Mouse (Mus musculus) left cerebral cortex, adult 9 months (tissue): ENCODE measurements around the gene Tspyl3.
"Not testable (repeated sequence)": the region's sequence is repeated elsewhere in the genome, so short reads cannot be mapped to it uniquely, and the experiment has no call there.

Source experiments
- DNase-seq, 2 experiments: peaks; one replicate each; pipeline ENCODE4 v3.0.0; 2022; ENCODE audit warnings: low spot score in 2 of 2

The Tspyl3 gene

DNA sequence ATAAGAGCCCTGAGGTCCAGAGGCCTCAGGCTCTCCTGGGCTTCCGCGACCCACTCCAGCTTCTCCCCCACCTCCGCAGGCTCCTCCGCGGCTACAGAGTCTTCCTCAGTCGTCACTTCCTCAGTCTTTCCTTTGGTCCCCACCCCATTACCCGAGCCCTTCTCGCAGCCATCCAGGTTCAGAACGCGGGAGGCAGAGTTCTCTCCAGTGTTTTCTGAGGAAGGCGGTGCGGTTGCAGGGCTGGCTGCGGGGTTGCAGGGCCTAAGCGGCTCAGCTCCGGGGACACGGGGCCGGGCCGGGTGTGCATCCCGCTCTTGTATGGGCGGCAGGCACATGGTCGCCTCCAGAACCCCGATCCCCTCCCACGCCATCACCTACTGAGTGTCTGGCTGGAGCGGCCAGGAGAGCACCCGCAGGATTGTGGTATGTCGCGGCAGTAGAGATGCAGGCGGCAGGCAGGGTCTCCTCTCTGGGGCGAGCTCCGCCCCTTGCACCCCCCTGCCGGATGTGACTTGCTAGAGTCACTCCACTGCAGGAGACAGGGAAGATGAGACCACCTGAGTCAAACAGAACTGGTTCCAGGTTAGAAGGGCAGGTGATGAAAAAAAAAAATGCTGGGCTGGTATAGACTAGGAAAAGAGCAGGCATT lies at the start of gene Tspyl3:
TSS of gene Tspyl3 (minus strand) at position 496 of the 649 bp plus-strand sequence.
- DNase-seq = peak; percentile 36 to 58

DNA sequence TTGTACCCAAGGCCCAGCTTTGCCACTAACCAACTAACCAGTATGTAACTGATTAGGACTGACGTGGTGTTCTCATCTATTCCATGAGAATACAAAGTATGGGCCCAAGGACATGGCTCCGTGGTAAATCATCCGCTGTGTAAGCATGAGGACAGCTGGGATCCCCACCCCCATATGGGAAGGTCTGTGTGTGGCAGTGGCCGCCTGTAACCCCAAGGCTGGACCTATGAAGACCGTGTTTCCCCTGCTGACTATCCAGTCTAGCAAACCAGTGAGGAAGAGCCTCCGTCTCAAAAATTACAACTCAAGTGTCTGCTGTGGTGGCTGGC lies 49.6 kb upstream of the Tspyl3 start:
- DNase-seq = no peak

DNA sequence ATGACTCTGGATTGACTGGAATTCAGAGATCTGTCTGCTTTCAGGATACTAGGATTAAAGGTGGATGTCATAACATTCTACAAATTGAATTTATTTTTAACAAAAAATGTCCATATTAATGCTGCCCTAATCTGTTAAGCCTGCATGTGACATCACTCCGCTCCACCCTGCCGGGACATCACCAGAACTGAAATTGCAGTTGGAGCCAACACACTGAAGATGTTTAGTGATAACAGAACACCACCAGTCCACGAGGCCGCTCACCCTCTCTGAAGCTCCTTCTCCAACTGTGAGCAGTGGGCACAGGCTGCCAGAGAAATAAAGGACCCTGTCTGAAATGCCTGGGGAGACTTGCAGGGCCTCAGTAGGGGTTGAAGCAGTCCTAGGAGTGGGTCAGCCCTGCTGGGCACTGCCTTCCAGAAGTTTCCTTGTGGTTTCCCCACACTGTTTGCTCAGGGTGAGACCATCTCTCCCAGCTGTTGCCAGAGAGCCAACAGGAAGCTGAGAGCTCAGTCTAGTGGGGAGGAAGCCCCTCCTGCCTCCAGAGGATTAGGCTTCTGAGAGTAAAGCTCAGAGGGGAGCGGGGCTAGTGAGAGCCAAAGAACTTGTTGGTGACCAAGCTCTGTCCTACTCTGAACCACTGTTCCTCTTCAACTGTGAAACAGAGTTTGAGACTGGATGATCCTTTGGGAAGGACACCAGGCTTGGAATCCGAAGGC lies 49.1 kb upstream of the Tspyl3 start:
- DNase-seq = not testable (repeated sequence)

DNA sequence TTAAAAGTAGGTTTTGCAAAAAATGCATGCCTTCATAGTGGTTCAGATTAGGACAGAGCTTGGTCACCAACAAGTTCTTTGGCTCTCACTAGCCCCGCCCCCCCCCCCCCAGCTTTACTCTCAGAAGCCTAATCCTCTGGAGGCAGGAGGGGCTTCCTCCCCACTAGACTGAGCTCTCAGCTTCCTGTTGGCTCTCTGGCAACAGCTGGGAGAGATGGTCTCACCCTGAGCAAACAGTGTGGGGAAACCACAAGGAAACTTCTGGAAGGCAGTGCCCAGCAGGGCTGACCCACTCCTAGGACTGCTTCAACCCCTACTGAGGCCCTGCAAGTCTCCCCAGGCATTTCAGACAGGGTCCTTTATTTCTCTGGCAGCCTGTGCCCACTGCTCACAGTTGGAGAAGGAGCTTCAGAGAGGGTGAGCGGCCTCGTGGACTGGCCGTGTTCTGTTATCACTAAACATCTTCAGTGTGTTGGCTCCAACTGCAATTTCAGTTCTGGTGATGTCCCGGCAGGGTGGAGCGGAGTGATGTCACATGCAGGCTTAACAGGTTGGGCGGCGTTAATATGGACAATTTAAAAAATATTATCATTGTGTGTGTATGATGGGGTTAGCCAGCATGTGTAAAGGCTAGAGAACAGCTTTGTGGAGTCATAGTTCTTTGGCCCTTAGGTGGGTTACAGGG lies 45.1 kb upstream of the Tspyl3 start:
- DNase-seq = not testable (repeated sequence)

DNA sequence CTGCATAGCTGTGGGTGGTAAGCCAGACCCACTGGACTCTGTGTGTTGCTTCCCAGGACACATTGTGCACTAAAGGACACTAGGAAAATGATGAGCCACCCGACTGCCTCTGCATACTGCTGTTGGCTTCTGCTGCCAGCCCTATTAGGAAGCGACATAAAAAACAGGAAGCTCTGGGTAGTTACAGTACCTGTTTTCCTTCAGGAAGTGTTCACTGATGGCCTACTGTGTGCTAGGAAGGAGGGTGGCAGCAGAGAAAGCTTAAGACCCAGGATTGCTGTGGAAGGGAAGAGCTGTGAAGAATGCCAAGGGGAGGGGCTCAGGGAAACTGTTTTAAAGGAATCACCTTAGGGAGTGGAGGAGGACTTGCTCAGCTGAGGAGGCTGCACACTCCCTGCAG lies 42.1 kb upstream of the Tspyl3 start:
- no peak for DNase-seq

DNA sequence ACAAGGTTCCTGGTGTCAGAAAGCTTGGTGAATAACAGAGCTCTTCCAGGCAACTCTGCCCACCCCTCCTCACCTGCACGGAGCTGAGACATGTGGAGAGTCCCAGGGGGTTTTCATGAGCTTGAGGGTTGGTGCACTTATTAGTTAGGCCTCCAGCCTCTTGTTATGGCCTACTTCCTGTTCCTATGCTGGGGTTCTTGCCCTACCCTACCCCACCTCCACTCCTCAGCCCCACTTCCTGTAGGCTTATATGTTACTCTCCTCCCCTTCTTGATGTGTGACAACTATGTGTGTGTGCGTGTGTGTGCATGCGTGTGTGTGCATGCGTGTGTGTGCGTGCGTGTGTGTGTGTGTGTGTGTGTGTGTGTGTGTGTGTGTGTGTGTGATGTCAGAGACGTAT lies 37.8 kb upstream of the Tspyl3 start:
- DNase-seq = no peak

DNA sequence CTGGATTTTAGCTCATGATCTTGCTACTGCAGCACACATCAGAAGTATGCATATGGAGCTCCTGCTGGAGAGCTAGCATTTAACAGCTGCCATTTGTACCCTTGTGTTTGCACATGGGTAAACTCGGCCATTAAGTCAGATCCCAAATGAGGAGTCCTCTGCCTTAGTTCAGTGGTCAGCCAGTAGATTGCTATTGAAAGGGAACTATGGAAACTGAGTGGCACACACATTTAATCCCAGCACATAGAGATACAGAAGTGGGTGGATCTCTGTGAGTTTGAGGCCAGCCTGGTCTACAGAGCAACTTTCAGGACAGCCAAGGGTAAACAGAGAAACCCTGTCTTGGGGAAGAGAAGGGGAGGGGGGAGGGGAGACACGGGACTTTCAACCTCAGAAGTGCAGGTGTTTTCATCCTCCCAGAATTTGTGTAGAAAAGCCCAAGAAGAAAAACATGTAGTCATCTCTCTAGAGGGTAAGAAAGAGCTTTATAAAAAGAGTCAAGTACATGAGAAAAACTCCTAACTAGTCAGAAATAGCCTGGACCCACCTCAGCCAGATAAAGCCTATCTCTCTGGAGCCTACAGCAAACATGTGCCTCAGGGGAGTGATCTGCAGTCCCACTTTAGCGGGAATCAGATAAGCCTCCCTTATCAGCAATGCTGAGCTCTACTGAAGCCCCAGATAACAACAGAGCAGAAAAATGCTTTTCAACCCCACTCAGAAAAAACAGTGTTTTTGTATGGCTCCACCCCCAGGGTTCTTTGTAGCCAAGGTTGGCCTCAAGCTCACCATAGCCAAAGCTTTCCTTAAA lies 34.8 kb upstream of the Tspyl3 start:
- no peak for DNase-seq

DNA sequence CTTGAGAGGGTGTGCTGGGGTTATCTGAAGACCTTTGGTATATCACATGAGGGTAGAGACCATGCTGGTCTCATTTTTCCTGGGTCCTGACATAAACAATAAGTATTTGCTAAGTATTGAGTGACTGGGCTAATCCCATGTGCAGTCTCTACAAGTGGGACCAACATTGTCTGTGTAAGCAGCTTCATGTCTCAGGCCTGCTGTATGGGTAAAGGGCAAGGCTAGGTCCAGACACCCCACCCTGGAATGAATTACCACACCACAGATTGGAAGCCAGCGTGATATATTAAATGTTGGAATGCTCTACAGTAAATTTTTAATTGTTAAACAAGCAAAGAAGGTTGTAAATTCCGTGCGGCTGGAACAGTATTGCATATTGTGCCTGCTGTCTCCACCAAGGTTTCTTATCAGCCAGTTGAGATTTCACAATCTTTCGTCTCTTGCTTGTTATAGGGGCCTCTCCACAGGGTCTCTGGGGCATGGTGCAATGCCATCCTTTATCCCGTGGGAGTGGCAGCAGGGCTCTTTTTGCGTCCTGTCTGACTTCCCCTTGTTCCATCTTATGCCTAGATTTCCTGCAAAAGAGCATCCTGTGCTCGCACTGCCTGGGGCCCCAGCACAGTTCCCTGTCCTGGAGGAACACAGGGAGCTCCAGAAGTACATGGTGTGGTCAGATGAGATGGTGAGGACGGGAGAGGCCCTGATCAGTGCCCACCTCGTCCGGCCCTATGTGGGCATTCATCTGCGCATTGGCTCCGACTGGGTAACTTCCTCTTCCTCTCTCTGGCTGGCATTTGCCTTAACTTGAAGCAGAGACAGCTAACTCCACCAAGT lies 34.0 kb upstream of the Tspyl3 start:
- DNase-seq = no peak

DNA sequence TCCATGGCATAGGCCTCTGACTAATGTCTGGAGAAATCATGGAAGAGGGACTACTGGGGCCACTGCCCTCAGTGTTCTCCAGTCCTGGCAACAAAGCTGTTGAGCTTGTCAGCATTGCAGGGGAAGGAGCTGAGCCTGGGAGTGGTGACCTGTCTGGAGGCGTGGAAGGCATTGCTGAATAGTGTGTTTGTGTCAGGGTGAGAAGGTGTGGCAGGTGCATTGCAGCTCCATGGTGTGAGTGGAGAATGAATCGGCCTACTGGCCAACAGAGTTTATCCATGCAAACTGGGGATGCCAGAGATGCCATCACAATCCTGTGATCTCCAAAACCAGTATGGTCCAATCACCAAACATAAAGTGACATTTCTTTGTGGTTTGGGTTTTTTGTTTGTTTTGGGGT lies 31.4 kb upstream of the Tspyl3 start:
- DNase-seq = no peak

DNA sequence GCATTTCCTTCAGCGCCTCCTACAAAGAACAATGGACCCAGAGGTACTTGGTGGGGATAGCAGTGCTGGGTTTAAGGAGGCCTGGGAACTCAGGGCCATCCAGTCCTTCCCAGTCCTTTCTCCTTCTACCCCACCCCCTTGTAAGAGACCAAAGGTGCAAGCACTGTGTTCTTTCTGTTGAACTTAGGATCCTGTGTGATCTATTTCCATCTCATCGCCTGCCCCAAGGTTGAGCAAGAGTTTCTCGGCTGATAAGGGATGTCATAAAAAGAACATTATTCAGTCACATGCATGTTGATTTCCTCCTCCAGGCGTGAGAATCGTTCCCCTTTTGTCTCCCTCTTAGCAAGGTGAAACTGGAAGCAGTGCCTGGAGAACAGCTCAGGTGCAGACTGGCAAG lies 24.5 kb upstream of the Tspyl3 start:
- DNase-seq = no peak

DNA sequence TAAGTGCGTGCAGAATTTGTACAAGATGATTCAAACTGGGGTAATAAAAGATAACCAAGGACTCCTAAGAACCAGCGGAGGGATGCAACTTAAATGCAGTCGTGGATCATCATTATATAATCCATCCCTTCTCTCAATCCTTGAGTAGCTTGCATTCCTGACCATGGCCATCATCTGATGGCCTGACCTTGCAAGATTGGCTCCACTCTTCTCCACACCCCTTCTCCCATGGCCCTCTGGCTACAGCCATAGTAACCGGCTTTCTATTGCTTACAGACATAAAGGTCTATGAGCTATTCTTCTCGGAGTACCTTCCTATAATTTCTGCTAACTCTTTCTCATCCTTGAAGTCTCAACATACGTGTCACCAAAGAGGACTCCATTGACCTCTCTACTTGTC lies 16.9 kb upstream of the Tspyl3 start:
- DNase-seq = no peak

DNA sequence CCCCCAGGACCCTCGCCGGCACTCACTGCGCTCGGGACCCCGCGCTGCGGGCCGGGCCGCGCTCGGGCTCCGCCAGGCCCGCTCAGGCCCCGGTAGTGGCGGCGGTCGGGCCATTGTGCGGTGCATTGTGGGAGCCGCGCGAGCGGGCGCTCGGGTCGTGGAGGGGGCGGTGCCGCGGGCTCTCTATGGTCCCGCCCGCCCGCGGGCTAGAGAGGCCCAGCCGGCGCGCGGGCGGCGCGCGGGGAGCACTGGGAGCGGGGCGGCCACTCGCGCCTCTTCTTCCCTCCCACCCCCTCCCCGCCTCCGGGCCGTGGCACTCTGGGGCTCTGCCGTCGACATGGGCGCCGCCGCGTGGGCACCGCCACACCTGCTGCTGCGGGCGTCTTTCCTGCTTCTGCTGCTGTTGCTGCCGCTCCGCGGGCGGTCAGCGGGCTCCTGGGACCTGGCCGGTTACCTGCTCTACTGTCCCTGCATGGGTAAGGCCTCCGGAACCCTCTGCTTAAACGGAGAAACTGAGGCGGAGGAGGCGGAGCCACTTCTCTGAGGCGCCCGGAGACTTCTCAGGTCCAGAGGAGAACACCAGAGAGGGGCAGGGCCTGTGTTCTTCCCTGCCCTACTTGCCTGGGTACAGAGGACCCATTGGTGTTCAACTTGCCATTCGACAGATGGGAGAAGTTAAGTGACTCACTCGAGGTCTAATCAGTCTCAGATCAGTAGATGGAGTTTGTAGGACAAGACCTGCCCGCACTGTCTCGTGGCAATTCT lies 16.2 kb upstream of the Tspyl3 start, which contains the start of the genes Plagl2 and Pofut1:
TSS of gene Plagl2 (minus strand) at position 177 of the 765 bp plus-strand sequence.
TSS of gene Pofut1 (plus strand) at position 284 of the 765 bp plus-strand sequence.
- peak; percentile 57 to 83 for DNase-seq

DNA sequence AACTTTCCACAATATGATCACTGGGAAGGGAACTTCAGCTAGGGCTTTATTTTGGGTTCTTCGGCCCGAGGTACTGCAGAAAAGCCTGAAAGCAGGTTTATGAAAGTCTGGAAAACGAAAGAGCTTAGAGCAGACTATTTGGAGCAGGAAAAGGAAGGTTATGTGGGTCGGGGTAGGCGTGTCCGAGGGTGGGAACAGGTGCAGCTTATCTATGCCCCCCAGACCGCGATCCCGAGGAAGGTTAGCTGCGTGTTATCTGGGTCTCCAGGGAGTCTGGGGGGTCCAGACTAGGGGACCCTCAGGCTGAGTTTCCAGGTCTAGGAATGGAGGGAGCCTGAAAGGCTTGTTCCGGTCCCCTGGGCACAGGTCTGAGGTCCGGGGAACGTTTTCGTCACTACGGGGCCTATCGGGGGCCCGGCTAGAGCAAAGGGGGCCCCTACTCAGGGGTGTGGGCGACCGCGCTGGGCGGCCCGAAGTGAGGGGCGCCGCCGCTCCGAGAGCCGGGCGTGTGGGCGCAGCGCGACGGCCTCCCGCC lies 15.5 kb upstream of the Tspyl3 start:
- no peak for DNase-seq

DNA sequence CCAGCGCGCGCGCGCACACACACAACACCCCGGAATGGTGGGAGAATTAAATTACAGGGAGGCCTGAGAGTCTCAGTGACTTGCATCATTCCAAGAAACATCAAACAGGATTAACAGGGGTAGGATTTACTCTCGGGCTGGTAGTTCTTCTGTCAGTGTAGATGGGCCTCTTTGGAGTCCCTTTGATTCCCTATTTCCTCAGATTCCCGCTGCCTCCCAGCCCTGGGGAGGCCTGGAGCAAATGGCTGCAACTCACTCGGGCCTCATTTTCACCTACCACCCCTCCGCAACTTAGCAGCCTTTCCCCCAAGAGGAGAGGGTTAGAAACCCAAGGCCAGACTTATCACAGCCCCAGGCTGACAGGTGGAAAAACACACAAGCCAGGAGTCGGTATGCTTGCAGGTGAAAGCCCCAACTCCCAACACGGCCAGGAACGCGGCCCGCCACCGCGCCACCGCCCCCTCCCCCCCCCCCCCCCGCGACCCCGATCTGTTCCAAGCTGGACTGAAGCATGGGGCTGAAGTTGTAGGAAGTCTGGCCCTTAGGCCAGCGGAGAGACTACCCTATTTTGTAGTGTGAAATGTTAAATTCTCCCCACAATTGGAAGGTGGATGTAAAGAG lies 14.7 kb upstream of the Tspyl3 start:
- DNase-seq = no peak

DNA sequence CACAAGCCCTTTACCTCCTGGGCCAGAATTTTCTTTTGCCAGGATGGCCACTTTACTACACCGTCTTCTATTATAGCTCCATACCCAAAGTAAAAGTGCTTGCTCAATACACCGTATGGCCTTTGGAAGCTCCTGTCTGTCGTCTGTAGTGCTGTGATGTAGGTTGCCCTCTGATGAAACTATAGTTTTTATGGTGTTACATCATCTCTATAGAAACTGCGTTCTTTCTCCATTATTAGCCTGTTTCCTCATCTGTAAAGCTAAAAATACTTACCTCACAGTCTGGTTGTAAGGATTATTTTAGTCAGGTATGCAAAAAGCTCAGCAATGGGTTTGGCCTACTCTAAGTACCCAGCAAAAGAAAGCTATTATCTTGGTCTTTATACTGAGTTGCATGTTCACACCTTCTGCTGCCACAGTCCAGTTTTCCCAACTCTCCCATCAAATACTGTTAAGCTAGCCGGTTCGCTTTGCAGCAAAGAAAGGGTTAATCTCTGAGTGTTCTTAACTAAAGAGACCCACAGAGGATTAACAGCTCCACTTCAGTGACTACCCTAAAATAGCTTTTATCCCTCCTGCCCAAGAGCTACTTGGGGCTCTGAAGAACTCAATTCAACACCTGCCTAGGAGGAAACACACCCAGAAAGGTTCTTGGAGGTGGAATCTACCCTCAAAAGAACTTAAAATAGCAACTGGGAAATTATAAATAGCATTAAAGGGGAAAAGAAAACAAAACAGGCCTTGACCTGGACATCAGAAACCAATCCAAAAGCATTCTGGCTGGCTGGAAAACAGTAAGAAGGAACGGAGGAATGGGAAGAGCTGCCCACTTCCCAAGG lies 14.0 kb upstream of the Tspyl3 start:
- no peak for DNase-seq

DNA sequence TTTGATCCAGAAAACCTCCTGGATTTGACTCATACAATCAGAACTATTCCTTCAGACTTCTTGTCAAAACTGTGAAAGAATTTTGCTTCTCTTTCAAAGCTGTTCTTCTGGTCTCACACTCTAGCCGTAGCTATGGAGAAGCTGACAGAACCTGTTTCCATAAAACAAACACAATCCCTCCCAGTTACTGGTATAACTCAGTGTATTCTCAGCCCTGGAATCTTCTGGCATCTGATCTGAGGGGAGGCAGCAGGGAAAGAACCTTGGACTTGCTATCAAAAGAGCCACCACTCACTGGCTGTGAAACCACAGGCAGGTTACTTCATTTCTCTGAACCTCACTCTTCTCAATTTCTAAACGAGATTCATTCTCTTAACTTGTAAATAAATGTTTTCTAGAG lies 13.2 kb upstream of the Tspyl3 start:
- DNase-seq = no peak

DNA sequence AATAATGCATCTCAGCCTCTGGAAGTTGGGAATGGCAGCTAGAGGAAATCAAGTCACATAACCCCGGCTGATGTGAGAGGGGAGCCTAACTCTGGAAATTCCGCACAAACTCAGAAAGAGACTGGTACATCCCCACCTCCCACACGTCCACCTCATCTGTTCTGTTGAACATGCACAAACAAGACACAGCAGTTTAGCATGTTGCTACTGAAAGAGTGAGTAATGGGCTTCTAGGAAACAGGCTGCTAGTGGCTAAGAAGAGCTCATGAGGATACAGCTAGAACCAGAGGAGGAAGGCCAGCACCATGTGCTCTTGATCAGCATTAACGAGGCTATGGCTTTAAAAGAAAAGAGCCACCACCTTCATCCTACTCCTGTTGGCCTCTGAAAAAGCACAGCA lies 12.7 kb upstream of the Tspyl3 start:
- no peak for DNase-seq

DNA sequence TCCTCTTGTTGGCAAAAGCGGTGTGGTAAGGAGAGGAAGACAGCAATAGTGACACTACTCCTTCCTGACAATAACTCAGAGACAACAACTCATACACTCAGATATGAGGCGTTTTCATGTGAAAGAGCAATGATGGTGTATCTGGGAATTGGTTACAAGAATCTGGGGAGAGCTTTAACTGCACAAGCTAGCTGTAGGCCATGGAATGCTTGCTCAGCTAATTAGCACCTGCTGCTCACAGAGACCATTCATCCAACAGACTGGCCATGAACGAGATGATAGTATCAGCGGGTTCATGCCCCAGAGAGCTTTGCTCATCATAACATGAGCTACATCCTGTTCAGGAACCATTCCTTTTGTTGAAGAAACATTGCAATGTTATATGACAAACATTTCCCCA lies 12.0 kb upstream of the Tspyl3 start:
- no peak for DNase-seq

DNA sequence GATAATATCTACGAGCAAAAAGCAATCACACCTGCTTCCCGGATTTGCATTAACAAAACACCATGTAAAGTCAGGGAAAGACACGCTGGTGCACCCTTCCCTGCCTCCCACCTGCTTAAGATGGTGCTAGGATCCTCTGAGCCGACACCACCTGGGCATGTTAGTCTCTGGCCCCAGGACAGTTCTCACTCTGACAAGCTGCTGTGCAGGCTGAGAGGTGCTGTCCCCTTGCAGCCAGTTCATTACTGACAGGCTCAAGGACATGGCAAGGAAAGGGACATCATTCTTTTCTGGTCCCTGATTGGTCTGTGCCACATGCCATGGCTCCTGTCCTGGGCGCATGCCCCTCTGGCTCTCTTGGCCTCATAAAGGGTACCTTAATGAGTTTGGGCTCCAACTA lies 3.3 kb upstream of the Tspyl3 start:
- DNase-seq = no peak
